7 mouse cellular contexts compared by ENCODE assay signal in genomic region chr11:98203931-98204421, GRCm38 (mm10). TPM values are rescaled to one million over a fixed set of nuclear protein-coding genes. Genes with fewer than 3 reads are reported as not detected.
DNase-seq lines count a peak whose midpoint lies in the region; ATAC-seq and TF ChIP-seq lines count a peak whose summit lies in the region.

No protein-coding gene starts in this region.

- no peak for TF ChIP-seq CTCF in liver, embryonic 14.5 days (IDR thresholded peaks at IDR 0.05; ENCODE audit: low read depth)

- H3K9me3 ChIP-seq in forebrain, embryonic 13.5 days (replicated peaks): no peaks in the 10 kb centered on the region
- H3K9me3 ChIP-seq in liver, embryonic 14.5 days (ENCODE audit: control insufficient read depth, low read length): no peaks in the 10 kb centered on the region
- H3K9me3 ChIP-seq in neural tube, embryonic 12.5 days: no peaks in the 10 kb centered on the region

- H3K9ac ChIP-seq in forebrain, embryonic 13.5 days: peak overlapping the region; percentile 98
- peak overlapping the region; percentile 97 for H3K9ac ChIP-seq in liver, embryonic 14.5 days (replicated peaks)
- H3K9ac ChIP-seq in neural tube, embryonic 12.5 days: peak overlapping the region; percentile 98

- peak overlapping the region; percentile 98 for H3K4me2 ChIP-seq in forebrain, embryonic 13.5 days
- peak overlapping the region; percentile 71 for H3K4me2 ChIP-seq in liver, embryonic 14.5 days (ENCODE audit: low read depth)
- H3K4me2 ChIP-seq in neural tube, embryonic 12.5 days (replicated peaks): peak overlapping the region; percentile 85

- peak; percentile 14 for DNase-seq in CD4-positive helper T cell, adult 2 months (ENCODE audit: low read depth, low spot score)
- peak; percentile 28 for DNase-seq in Muller cell, postnatal 12 days (ENCODE audit: inconsistent ontology term)
- DNase-seq in induced T-regulatory cell, adult 2 months (ENCODE audit: low read depth): peak; percentile 54
- peak in 2 of 3 experiments; percentile 12 to 42 for DNase-seq in liver, embryonic 14.5 days (ENCODE audit: low read depth in 3 of 3, low spot score in 3 of 3)

- no peak for ATAC-seq in forebrain, embryonic 13.5 days
- no peak for ATAC-seq in liver, embryonic 14.5 days (ENCODE audit: insufficient read depth)
- no peak for ATAC-seq in neural tube, embryonic 12.5 days (ENCODE audit: low FRiP score, low read depth)
- no peak for ATAC-seq in inflammation-experienced regulatory T-cells, adult 6 months

- no peak for TF ChIP-seq EP300 in liver, embryonic 14.5 days (IDR thresholded peaks at IDR 0.05; ENCODE audit: low read depth)

- under 1% methylated on average over 16 of the region's 16 CpGs for WGBS in forebrain, embryonic 13.5 days
- under 1% methylated on average over 16 of the region's 16 CpGs for WGBS in liver, embryonic 14.5 days (ENCODE audit: insufficient replicate concordance)
- WGBS in neural tube, embryonic 12.5 days: under 1% methylated on average over 16 of the region's 16 CpGs

- H3K36me3 ChIP-seq in forebrain, embryonic 13.5 days (ENCODE audit: poor library complexity, severe bottlenecking): peaks cover 17% of the 10 kb centered on the region
- peaks cover 11% of the 10 kb centered on the region for H3K36me3 ChIP-seq in liver, embryonic 14.5 days (replicated peaks; ENCODE audit: control insufficient read depth, insufficient read depth, low read depth)
- H3K36me3 ChIP-seq in neural tube, embryonic 12.5 days: peaks cover 12% of the 10 kb centered on the region

- no peak overlapping the region for H3K27ac ChIP-seq in forebrain, embryonic 13.5 days
- peak overlapping the region; percentile 90 for H3K27ac ChIP-seq in liver, embryonic 14.5 days
- no peak overlapping the region for H3K27ac ChIP-seq in neural tube, embryonic 12.5 days

- peaks cover 40% of the 10 kb centered on the region for H3K4me1 ChIP-seq in forebrain, embryonic 13.5 days
- peaks cover 3 to 7% of the 10 kb centered on the region in 2 experiments for H3K4me1 ChIP-seq in liver, embryonic 14.5 days (replicated peaks; ENCODE audit: control insufficient read depth in 2 of 2, insufficient read depth in 2 of 2, low read length in 1 of 2)
- peaks cover 11% of the 10 kb centered on the region for H3K4me1 ChIP-seq in neural tube, embryonic 12.5 days

- peak overlapping the region; percentile 95 for H3K4me3 ChIP-seq in forebrain, embryonic 13.5 days
- H3K4me3 ChIP-seq in liver, embryonic 14.5 days (ENCODE audit: insufficient read depth in 1 of 2, low read depth in 2 of 2, low read length in 2 of 2): peak overlapping the region; percentile 79 to 88
- H3K4me3 ChIP-seq in neural tube, embryonic 12.5 days: peak overlapping the region; percentile 87

- peaks cover 5% of the 10 kb centered on the region; the same call in 1 of the 2 replicates for H3K27me3 ChIP-seq in forebrain, embryonic 13.5 days
- H3K27me3 ChIP-seq in liver, embryonic 14.5 days (ENCODE audit: control insufficient read depth, insufficient read depth, low read length): no peaks in the 10 kb centered on the region
- H3K27me3 ChIP-seq in neural tube, embryonic 12.5 days (replicated peaks): no peaks in the 10 kb centered on the region

RNA-seq across cellular contexts. Expression of gene Cdk12, which starts 1.1 kb away (rescaled TPM):
- polyA plus RNA-seq in forebrain, embryonic 13.5 days (2015; fragmentation: Nextera tagmentation; extraction: Ambion mirVana): 17.7 and 19.0 TPM in 2 replicates
- 8.2 and 9.8 TPM in 2 replicates for polyA plus RNA-seq in liver, embryonic 14.5 days (2012; rRNA removed)
- polyA plus RNA-seq in liver, embryonic 14.5 days (2014; fragmentation: Nextera tagmentation; extraction: Ambion mirVana): 4.7 and 5.5 TPM in 2 replicates
- 13.5 and 13.6 TPM in 2 replicates for polyA plus RNA-seq in neural tube, embryonic 12.5 days (2016; fragmentation: Nextera tagmentation; extraction: Ambion mirVana)
- 10 to 100 TPM; 17.0 to 29.1 (median 28.8) TPM for polyA plus RNA-seq in inflammation-experienced regulatory T-cells, adult 6 months (2017; shearing (Covaris generic))

RNA-seq across cellular contexts. Expression of gene Med1, which starts 10.9 kb away (rescaled TPM):
- 77.5 and 78.3 TPM in 2 replicates for polyA plus RNA-seq in forebrain, embryonic 13.5 days (2015; fragmentation: Nextera tagmentation; extraction: Ambion mirVana)
- polyA plus RNA-seq in liver, embryonic 14.5 days (2012; rRNA removed): 7.1 and 8.7 TPM in 2 replicates
- 19.7 and 22.7 TPM in 2 replicates for polyA plus RNA-seq in liver, embryonic 14.5 days (2014; fragmentation: Nextera tagmentation; extraction: Ambion mirVana)
- polyA plus RNA-seq in neural tube, embryonic 12.5 days (2016; fragmentation: Nextera tagmentation; extraction: Ambion mirVana): 62.9 and 74.0 TPM in 2 replicates
- 100 to 1,000 TPM in 1 of 3 experiments, 10 to 100 TPM in 2; 47.0 to 108 (median 55.5) TPM for polyA plus RNA-seq in inflammation-experienced regulatory T-cells, adult 6 months (2017; shearing (Covaris generic))

RNA-seq across cellular contexts. Expression of gene Fbxl20, which starts 53.8 kb away (rescaled TPM):
- polyA plus RNA-seq in forebrain, embryonic 13.5 days (2015; fragmentation: Nextera tagmentation; extraction: Ambion mirVana): 31.8 and 32.9 TPM in 2 replicates
- 2.0 and 2.3 TPM in 2 replicates for polyA plus RNA-seq in liver, embryonic 14.5 days (2012; rRNA removed)
- polyA plus RNA-seq in liver, embryonic 14.5 days (2014; fragmentation: Nextera tagmentation; extraction: Ambion mirVana): 3.4 and 5.9 TPM in 2 replicates
- 33.1 and 40.7 TPM in 2 replicates for polyA plus RNA-seq in neural tube, embryonic 12.5 days (2016; fragmentation: Nextera tagmentation; extraction: Ambion mirVana)
- polyA plus RNA-seq in inflammation-experienced regulatory T-cells, adult 6 months (2017; shearing (Covaris generic)): 1 to 10 TPM; 3.5 to 7.2 (median 7.2) TPM
